Mouse (Mus musculus): ENCODE measurements around the gene Ahcyl2.

DNA sequence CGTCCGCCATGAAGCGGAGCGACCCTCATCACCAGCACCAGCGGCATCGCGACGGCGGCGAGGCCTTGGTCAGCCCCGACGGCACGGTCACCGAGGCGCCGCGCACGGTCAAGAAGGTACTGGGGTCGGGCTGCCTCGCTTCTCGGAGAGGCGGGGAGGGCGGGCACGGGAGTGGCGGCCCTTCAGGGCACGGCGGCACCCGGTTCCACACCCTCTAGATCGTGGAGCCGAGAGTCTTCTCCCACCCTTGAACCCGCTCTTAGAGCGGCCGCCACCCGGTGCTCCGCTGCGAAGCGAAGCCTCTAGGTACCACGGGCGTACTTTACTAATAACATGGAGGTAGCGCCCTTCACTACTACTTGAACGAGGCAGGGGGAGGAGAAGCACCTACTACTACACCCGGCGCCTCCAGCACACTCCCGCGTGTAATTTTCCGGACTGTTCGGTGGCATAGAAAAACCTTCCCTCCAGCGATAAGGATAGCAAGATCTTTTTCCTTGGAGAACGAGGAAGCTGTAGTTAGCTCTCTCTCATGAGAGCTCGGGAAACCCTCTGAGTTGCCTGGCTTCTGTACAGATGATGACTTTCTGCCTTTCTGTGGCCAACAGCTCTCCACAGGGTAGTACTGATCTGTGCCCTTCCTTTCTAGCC, 1.1 kb downstream of the Ahcyl2 start:
- TF ChIP-seq CTCF (IDR thresholded peaks at IDR 0.05; ENCODE audit: borderline replicate concordance, insufficient read depth, low read length) (no peak), POLR2A (IDR thresholded peaks at IDR 0.05; ENCODE audit: low read depth, low read length) (no peak)
